Mouse (Mus musculus): Measurements from ENCODE around the gene Hk2. TPM values are rescaled to one million over a fixed set of nuclear protein-coding genes. Genes with fewer than 3 reads are reported as not detected.

Hk2 gene
- polyA plus RNA-seq, 1 experiment from 2014 or later = 6.6 TPM

GRCm38 (mm10) chr6:82767734-82768586 lies 6.3 kb downstream of the Hk2 start:
- Histone ChIP-seq H3K9me3 (no peaks in the 10 kb centered on the region), H3K4me2 (replicated peaks) (no peak overlapping the region), H3K4me3 (replicated peaks) (no peak overlapping the region), H3K4me1 (replicated peaks) (peaks cover 12% of the 10 kb centered on the region), H3K27ac (no peak overlapping the region), H3K27me3 (no peaks in the 10 kb centered on the region; the same call in 1 of the 2 replicates), H3K9ac (replicated peaks) (no peak overlapping the region), H3K36me3 (no peaks in the 10 kb centered on the region)
- WGBS = 92% methylated on average over 12 of the region's 12 CpGs
- no peak for ATAC-seq

GRCm38 (mm10) chr6:82766636-82767035 lies 7.6 kb downstream of the Hk2 start:
- ATAC-seq = no peak
- Histone ChIP-seq H3K4me1 (replicated peaks) (peaks cover 3% of the 10 kb centered on the region), H3K4me3 (replicated peaks) (no peak overlapping the region), H3K4me2 (replicated peaks) (no peak overlapping the region), H3K27ac (no peak overlapping the region), H3K27me3 (no peaks in the 10 kb centered on the region), H3K9ac (replicated peaks) (no peak overlapping the region), H3K9me3 (no peaks in the 10 kb centered on the region), H3K36me3 (no peaks in the 10 kb centered on the region)
- WGBS = 70% methylated on average over 4 of the region's 4 CpGs

GRCm38 (mm10) chr6:82765261-82765660 lies 9.0 kb downstream of the Hk2 start:
- WGBS = 100% methylated on average over 2 of the region's 2 CpGs
- no peaks in the 10 kb centered on the region for H3K27me3 ChIP-seq
- H3K4me1 ChIP-seq (replicated peaks) = peaks cover 3% of the 10 kb centered on the region
- no peaks in the 10 kb centered on the region for H3K9me3 ChIP-seq
- H3K4me2 ChIP-seq (replicated peaks) = no peak overlapping the region
- H3K9ac ChIP-seq (replicated peaks) = no peak overlapping the region
- no peak overlapping the region for H3K27ac ChIP-seq
- H3K36me3 ChIP-seq = no peaks in the 10 kb centered on the region
- H3K4me3 ChIP-seq (replicated peaks) = no peak overlapping the region
- ATAC-seq = no peak

GRCm38 (mm10) chr6:82763871-82764503 lies 10.3 kb downstream of the Hk2 start:
- Histone ChIP-seq H3K36me3 (no peaks in the 10 kb centered on the region), H3K4me2 (replicated peaks) (no peak overlapping the region), H3K9ac (replicated peaks) (no peak overlapping the region), H3K4me3 (replicated peaks) (no peak overlapping the region), H3K4me1 (replicated peaks) (peaks cover 3% of the 10 kb centered on the region), H3K9me3 (no peaks in the 10 kb centered on the region), H3K27ac (no peak overlapping the region), H3K27me3 (no peaks in the 10 kb centered on the region)
- WGBS = 49% methylated on average over 9 of the region's 9 CpGs
- no peak for ATAC-seq

- H3K9me3 ChIP-seq = no peaks in the 10 kb centered on the region
- WGBS = 73% methylated on average over 2 of the region's 2 CpGs
- H3K4me1 ChIP-seq (replicated peaks) = peaks cover 3% of the 10 kb centered on the region
- no peak for ATAC-seq
- no peak overlapping the region for H3K4me3 ChIP-seq (replicated peaks)
- no peak overlapping the region for H3K9ac ChIP-seq (replicated peaks)
- no peaks in the 10 kb centered on the region for H3K36me3 ChIP-seq
- H3K4me2 ChIP-seq (replicated peaks) = no peak overlapping the region
- H3K27me3 ChIP-seq = no peaks in the 10 kb centered on the region
- H3K27ac ChIP-seq = no peak overlapping the region
Observed at GRCm38 (mm10) chr6:82762728-82763127, 11.5 kb downstream of the Hk2 start.

GRCm38 (mm10) chr6:82760749-82761357 lies 13.4 kb downstream of the Hk2 start:
- WGBS = 86% methylated on average over 3 of the region's 3 CpGs
- H3K27me3 ChIP-seq = no peaks in the 10 kb centered on the region
- no peak overlapping the region for H3K4me3 ChIP-seq (replicated peaks)
- no peak overlapping the region for H3K9ac ChIP-seq (replicated peaks)
- H3K4me1 ChIP-seq (replicated peaks) = peaks cover 3% of the 10 kb centered on the region
- H3K36me3 ChIP-seq = no peaks in the 10 kb centered on the region
- ATAC-seq = no peak
- H3K4me2 ChIP-seq (replicated peaks) = no peak overlapping the region
- H3K9me3 ChIP-seq = no peaks in the 10 kb centered on the region
- no peak overlapping the region for H3K27ac ChIP-seq

GRCm38 (mm10) chr6:82759241-82759640 lies 15.0 kb downstream of the Hk2 start:
- peaks cover 3% of the 10 kb centered on the region for H3K4me1 ChIP-seq (replicated peaks)

GRCm38 (mm10) chr6:82756799-82757210 lies 17.4 kb downstream of the Hk2 start:
- ATAC-seq = no peak; the same call in 1 of the 2 replicates
- no peak overlapping the region for H3K4me2 ChIP-seq (replicated peaks)
- no peak overlapping the region for H3K27ac ChIP-seq
- no peak overlapping the region for H3K4me3 ChIP-seq (replicated peaks)
- H3K27me3 ChIP-seq = no peaks in the 10 kb centered on the region
- H3K36me3 ChIP-seq = no peaks in the 10 kb centered on the region
- no peaks in the 10 kb centered on the region for H3K9me3 ChIP-seq
- H3K9ac ChIP-seq (replicated peaks) = no peak overlapping the region
- 90% methylated on average over 9 of the region's 9 CpGs for WGBS
- no peaks in the 10 kb centered on the region for H3K4me1 ChIP-seq (replicated peaks)

More at GRCm38 (mm10) chr6:82759241-82759640, 15.0 kb downstream of the Hk2 start:
- Histone ChIP-seq H3K9ac (replicated peaks) (no peak overlapping the region), H3K36me3 (no peaks in the 10 kb centered on the region), H3K27me3 (no peaks in the 10 kb centered on the region), H3K4me3 (replicated peaks) (no peak overlapping the region), H3K9me3 (no peaks in the 10 kb centered on the region), H3K4me2 (replicated peaks) (no peak overlapping the region), H3K27ac (no peak overlapping the region)
- 97% methylated on average over 5 of the region's 5 CpGs for WGBS
- ATAC-seq = no peak

GRCm38 (mm10) chr6:82756216-82756615 lies 18.0 kb downstream of the Hk2 start:
- Histone ChIP-seq H3K4me1 (replicated peaks) (no peaks in the 10 kb centered on the region), H3K36me3 (no peaks in the 10 kb centered on the region), H3K9me3 (no peaks in the 10 kb centered on the region), H3K4me3 (replicated peaks) (no peak overlapping the region), H3K4me2 (replicated peaks) (no peak overlapping the region), H3K9ac (replicated peaks) (no peak overlapping the region), H3K27ac (no peak overlapping the region), H3K27me3 (no peaks in the 10 kb centered on the region)
- no peak for ATAC-seq
- 95% methylated on average over 7 of the region's 7 CpGs for WGBS

GRCm38 (mm10) chr6:82755338-82755737 lies 18.9 kb downstream of the Hk2 start:
- Histone ChIP-seq H3K9ac (replicated peaks) (no peak overlapping the region), H3K4me1 (replicated peaks) (no peaks in the 10 kb centered on the region), H3K27me3 (no peaks in the 10 kb centered on the region), H3K36me3 (no peaks in the 10 kb centered on the region), H3K9me3 (no peaks in the 10 kb centered on the region), H3K4me3 (replicated peaks) (no peak overlapping the region), H3K4me2 (replicated peaks) (no peak overlapping the region), H3K27ac (no peak overlapping the region)
- ATAC-seq = no peak
- 40% methylated on average over 2 of the region's 2 CpGs for WGBS

- no peak for ATAC-seq
- no peaks in the 10 kb centered on the region for H3K27me3 ChIP-seq
- H3K9me3 ChIP-seq = no peaks in the 10 kb centered on the region
- no peak overlapping the region for H3K4me3 ChIP-seq (replicated peaks)
- H3K36me3 ChIP-seq = no peaks in the 10 kb centered on the region
- no peak overlapping the region for H3K4me2 ChIP-seq (replicated peaks)
- H3K9ac ChIP-seq (replicated peaks) = no peak overlapping the region
- no peaks in the 10 kb centered on the region for H3K4me1 ChIP-seq (replicated peaks)
- WGBS = 93% methylated on average over 6 of the region's 6 CpGs
- no peak overlapping the region for H3K27ac ChIP-seq
Observed at GRCm38 (mm10) chr6:82754769-82755168, 19.5 kb downstream of the Hk2 start.

GRCm38 (mm10) chr6:82753638-82754361 lies 20.5 kb downstream of the Hk2 start:
- Histone ChIP-seq H3K4me3 (replicated peaks) (no peak overlapping the region), H3K27me3 (no peaks in the 10 kb centered on the region), H3K4me2 (replicated peaks) (no peak overlapping the region), H3K36me3 (no peaks in the 10 kb centered on the region), H3K9me3 (no peaks in the 10 kb centered on the region), H3K27ac (no peak overlapping the region), H3K9ac (replicated peaks) (no peak overlapping the region), H3K4me1 (replicated peaks) (no peaks in the 10 kb centered on the region)
- 93% methylated on average over 14 of the region's 14 CpGs for WGBS
- ATAC-seq = no peak
